Mouse (Mus musculus) MEL (cell line): ENCODE results near the gene Ccz1. TPM values are rescaled to one million over a fixed set of nuclear protein-coding genes. Genes with fewer than 3 reads are reported as not detected.

Experiments
- DNase-seq: peaks from one replicate; pipeline ENCODE4 v3.0.0; 2011; ENCODE audit warnings: low read depth, low spot score
- H3K27ac ChIP-seq: 2 replicates; pipeline ENCODE4 v1.5.1; 2012; ENCODE audit warnings: low read depth, mild to moderate bottlenecking, control low read depth, low read length, moderate library complexity; ENCODE audit not compliant: control insufficient read depth
- H3K27me3 ChIP-seq, 2 experiments: fragments of 150-350 bp in 1 of 2; sonication (generic) in 1 of 2; 2 replicates each; pipeline ENCODE4 v1.6.1; 2012; ENCODE audit warnings: low read length in 2 of 2, mild to moderate bottlenecking in 2 of 2, improper control_type of control experiment in 1 of 2, moderate library complexity in 1 of 2; ENCODE audit not compliant: insufficient read depth in 2 of 2, control insufficient read depth in 1 of 2
- H3K36me3 ChIP-seq, 2 experiments: 2 replicates each; pipeline ENCODE4 v1.6.1; 2012 to 2014; ENCODE audit warnings: low read length in 2 of 2, improper control_type of control experiment in 1 of 2, inconsistent platforms in 1 of 2, mild to moderate bottlenecking in 1 of 2; ENCODE audit not compliant: insufficient read depth in 2 of 2, control insufficient read depth in 1 of 2
- H3K4me1 ChIP-seq, 2 experiments: fragments of 150-350 bp in 1 of 2; sonication (generic) in 1 of 2; 2 replicates each; pipeline ENCODE4 v1.6.1; 2012; ENCODE audit warnings: low read length in 2 of 2, improper control_type of control experiment in 1 of 2, mild to moderate bottlenecking in 1 of 2; ENCODE audit not compliant: insufficient read depth in 2 of 2, control insufficient read depth in 1 of 2
- H3K4me3 ChIP-seq, 2 experiments: fragments of 150-350 bp in 1 of 2; sonication (generic) in 1 of 2; 2 replicates each; pipeline ENCODE4 v1.5.1; 2012; ENCODE audit warnings: low read depth in 2 of 2, low read length in 2 of 2, mild to moderate bottlenecking in 2 of 2, moderate library complexity in 2 of 2, control low read depth in 1 of 2, improper control_type of control experiment in 1 of 2; ENCODE audit not compliant: control insufficient read depth in 1 of 2, insufficient read depth in 1 of 2
- H3K79me2 ChIP-seq: 2 replicates; pipeline ENCODE4 v1.6.1; 2012; ENCODE audit warnings: mild to moderate bottlenecking, low read length, moderate library complexity; ENCODE audit not compliant: control insufficient read depth, poor library complexity, insufficient read depth
- H3K9ac ChIP-seq: 2 replicates; pipeline ENCODE4 v1.6.1; 2012; ENCODE audit warnings: low read depth, mild to moderate bottlenecking, control low read depth, low read length, moderate library complexity; ENCODE audit not compliant: control insufficient read depth, poor library complexity, severe bottlenecking
- H3K9me3 ChIP-seq: fragments of 150-350 bp; sonication (generic); replicated peaks from 2 replicates; pipeline ENCODE4 v1.6.1; 2012; ENCODE audit warnings: mild to moderate bottlenecking, low read length, improper control_type of control experiment, moderate library complexity; ENCODE audit not compliant: insufficient read depth
- CHD1 ChIP-seq: IDR thresholded peaks from 2 replicates; pipeline ENCODE4 v1.6.1; 2012; ENCODE audit warnings: low read depth, mild to moderate bottlenecking, inconsistent platforms, low read length, improper control_type of control experiment
- CTCF ChIP-seq, 3 experiments: IDR thresholded peaks in 2 of 3; conservative IDR thresholded peaks in 1 of 3; 2 replicates each; pipeline ENCODE4 v1.5.1; 2011 to 2012; ENCODE audit warnings: low read length in 3 of 3, low read depth in 2 of 3, mild to moderate bottlenecking in 2 of 3, improper control_type of control experiment in 1 of 3, inconsistent platforms in 1 of 3, mixed read lengths in 1 of 3, moderate library complexity in 1 of 3; ENCODE audit not compliant: control insufficient read depth in 1 of 3, insufficient read depth in 1 of 3, poor library complexity in 1 of 3, severe bottlenecking in 1 of 3
- EP300 ChIP-seq, 2 experiments: IDR thresholded peaks; 2 replicates each; pipeline ENCODE4 v1.6.1; 2011; ENCODE audit warnings: improper control_type of control experiment in 2 of 2, low read length in 2 of 2, low read depth in 1 of 2, mild to moderate bottlenecking in 1 of 2
- HCFC1 ChIP-seq: IDR thresholded peaks from 2 replicates; pipeline ENCODE4 v1.6.1; 2012; ENCODE audit warnings: low read depth, mild to moderate bottlenecking, inconsistent platforms, low read length, improper control_type of control experiment, moderate library complexity
- MXI1 ChIP-seq: IDR thresholded peaks from 2 replicates; pipeline ENCODE4 v1.6.1; 2011; ENCODE audit warnings: mild to moderate bottlenecking, low read depth, low read length, improper control_type of control experiment
- MYC ChIP-seq: IDR thresholded peaks from 2 replicates; pipeline ENCODE4 v1.6.1; 2011; ENCODE audit warnings: low read depth, mild to moderate bottlenecking, low read length, improper control_type of control experiment, moderate library complexity
- POLR2AphosphoS5 ChIP-seq: IDR thresholded peaks from 2 replicates; pipeline ENCODE4 v1.6.1; 2012; ENCODE audit warnings: low read depth, borderline replicate concordance, mild to moderate bottlenecking, inconsistent platforms, low read length, moderate library complexity, mixed read lengths
- RAD21 ChIP-seq: IDR thresholded peaks from 2 replicates; pipeline ENCODE4 v1.6.1; 2011; ENCODE audit warnings: mild to moderate bottlenecking, low read depth, low read length, improper control_type of control experiment
- RCOR1 ChIP-seq: IDR thresholded peaks from 2 replicates; pipeline ENCODE4 v1.6.1; 2012; ENCODE audit warnings: low read depth, mild to moderate bottlenecking, inconsistent platforms, low read length, improper control_type of control experiment
- SMC3 ChIP-seq: IDR thresholded peaks from 2 replicates; pipeline ENCODE4 v1.6.1; 2011; ENCODE audit warnings: low read depth, low read length, improper control_type of control experiment
- TAL1 ChIP-seq: IDR thresholded peaks from 2 replicates; pipeline ENCODE4 v1.6.1; 2012; ENCODE audit warnings: mild to moderate bottlenecking, inconsistent platforms, low read length, moderate library complexity, mixed read lengths
- TBP ChIP-seq: IDR thresholded peaks from 2 replicates; pipeline ENCODE4 v1.8.0; 2011; ENCODE audit warnings: low read depth, low read length, improper control_type of control experiment
- USF1 ChIP-seq: IDR thresholded peaks from 2 replicates; pipeline ENCODE4 v1.6.1; 2014; ENCODE audit warnings: low read depth, mild to moderate bottlenecking, inconsistent platforms, low read length, improper control_type of control experiment, moderate library complexity
- ZMIZ1 ChIP-seq: IDR thresholded peaks from 2 replicates; pipeline ENCODE4 v1.6.1; 2012; ENCODE audit warnings: low read depth, mild to moderate bottlenecking, inconsistent platforms, low read length, improper control_type of control experiment, moderate library complexity
- ZNF384 ChIP-seq: IDR thresholded peaks from 2 replicates; pipeline ENCODE4 v1.6.1; 2012; ENCODE audit warnings: low read depth, mild to moderate bottlenecking, inconsistent platforms, low read length, improper control_type of control experiment
- polyA plus RNA-seq, 2 experiments: library from polyadenylated mRNA; stranded (reverse) in 1 of 2; unstranded in 1 of 2; fragments of >175 nt in 1 of 2; fragments of >200 nt in 1 of 2; gene quantifications; 2 replicates each; pipeline versions ENCODE4 v1.2.1 to v1.2.4; 2012; ENCODE audit warnings: low replicate concordance in 2 of 2, low read depth in 1 of 2; ENCODE audit not compliant: insufficient read length in 2 of 2, insufficient read depth in 1 of 2, missing spikeins in 1 of 2
- total RNA-seq: library from RNA; depleted of rRNA; stranded (reverse); fragments of 300-350 nt; gene quantifications from 2 replicates; pipeline ENCODE4 v1.2.3, GENCODE M21; 2012

The Ccz1 gene
- total and polyA plus RNA-seq, 3 experiments: 56.0 to 166 (median 58.0) TPM

DNA sequence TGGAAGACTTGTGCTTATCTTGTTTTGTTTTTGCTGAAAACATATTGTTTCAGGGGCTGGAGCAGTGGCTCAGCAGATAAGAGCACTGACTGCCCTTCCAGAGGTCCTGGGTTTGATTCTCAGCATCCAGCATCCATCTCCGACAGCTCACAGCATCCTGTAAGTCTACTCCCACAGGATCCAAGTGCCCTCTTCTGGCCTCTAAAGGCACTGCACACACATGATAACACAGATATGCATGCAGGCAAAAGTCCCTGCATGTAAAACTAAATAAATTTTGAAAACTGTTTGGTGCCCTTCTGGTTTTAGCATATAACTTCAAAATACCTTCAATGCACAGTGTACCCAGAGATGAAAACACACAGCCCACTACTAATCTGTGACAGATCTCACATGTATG is 15.3 kb downstream of the Ccz1 start (continued):
- TF ChIP-seq ZMIZ1: no peak

DNA sequence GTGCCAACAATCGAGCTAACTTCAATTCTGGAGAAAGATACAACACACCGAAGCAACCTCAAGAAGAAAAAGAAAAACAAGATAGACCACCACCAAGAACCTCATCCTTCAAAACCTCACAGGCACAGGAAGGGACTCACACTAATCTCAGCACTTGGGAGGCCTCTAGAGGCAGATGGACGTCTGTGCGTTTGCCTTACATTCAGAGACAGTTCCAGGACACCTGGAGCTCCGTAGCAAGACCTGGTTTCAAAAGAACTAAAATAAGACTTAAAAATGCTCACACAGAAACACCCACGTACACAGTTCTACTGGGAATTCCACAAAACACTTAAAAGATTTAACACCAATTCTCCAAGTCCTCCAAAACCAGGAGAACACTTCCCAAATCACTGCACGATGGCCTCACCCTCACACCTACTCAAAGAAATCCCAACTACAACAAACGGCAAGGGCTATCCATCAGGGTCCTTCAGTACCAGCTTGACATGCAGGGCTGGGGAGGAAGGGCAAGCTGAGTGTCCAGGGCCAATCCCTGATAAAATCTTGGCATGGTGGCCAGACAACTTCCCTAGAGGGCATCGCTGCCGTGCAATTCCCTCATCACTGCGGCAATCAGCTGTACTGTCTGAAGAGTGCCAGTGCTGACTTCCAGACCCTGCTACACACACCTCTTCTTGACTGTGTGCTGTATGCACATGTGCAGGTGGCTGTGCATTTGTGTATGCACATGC is 19.9 kb downstream of the Ccz1 start:
- Histone ChIP-seq H3K79me2 (no peaks in the 10 kb centered on the region), H3K27me3 (no peaks in the 10 kb centered on the region), H3K9me3 (no peaks in the 10 kb centered on the region), H3K27ac (no peak overlapping the region), H3K4me1 (peaks cover 5 to 6% of the 10 kb centered on the region in 2 experiments; a peak in 3 of 4 replicates), H3K4me3 (no peak overlapping the region), H3K36me3 (peaks cover 7 to 12% of the 10 kb centered on the region in 2 experiments), H3K9ac (no peak overlapping the region)
- no peak for DNase-seq
- TF ChIP-seq CTCF (IDR thresholded peaks at IDR 0.05 in 2 of 3, conservative IDR thresholded peaks at IDR 0.05 in 1 of 3; ENCODE audit: control insufficient read depth in 1 of 3, insufficient read depth in 1 of 3, low read depth in 2 of 3, low read length in 3 of 3, poor library complexity in 1 of 3, severe bottlenecking in 1 of 3) (peak in 2 of 3 experiments; percentile 4 to 12; a peak in 1 of 6 replicates), HCFC1 (no peak)

DNA sequence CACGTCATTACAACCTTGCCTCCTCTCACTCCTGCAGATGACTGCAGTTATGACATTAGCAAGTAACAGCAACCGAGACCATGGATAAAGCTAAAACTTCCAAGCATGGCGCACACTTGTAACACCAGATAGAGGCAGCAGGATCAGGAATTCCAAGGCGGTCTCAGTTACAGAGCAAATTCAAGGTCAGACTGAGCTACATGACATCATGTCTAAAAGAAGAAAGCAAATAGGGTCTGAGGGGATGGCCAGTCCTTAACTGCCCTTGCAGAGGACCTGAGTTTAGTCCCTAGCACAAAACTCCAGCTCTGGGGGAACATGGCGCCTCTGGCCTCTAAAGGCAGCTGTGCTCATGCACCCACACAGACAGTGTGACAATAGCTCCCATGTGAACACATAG is 20.8 kb downstream of the Ccz1 start:
- DNase-seq: no peak
- H3K9ac ChIP-seq: no peak overlapping the region
- H3K4me1 ChIP-seq: peaks cover 5 to 7% of the 10 kb centered on the region in 2 experiments; a peak in 3 of 4 replicates
- H3K4me3 ChIP-seq: no peak overlapping the region
- H3K79me2 ChIP-seq: no peaks in the 10 kb centered on the region
- H3K27ac ChIP-seq: no peak overlapping the region
- peaks cover 8 to 12% of the 10 kb centered on the region in 2 experiments for H3K36me3 ChIP-seq
- no peaks in the 10 kb centered on the region for H3K27me3 ChIP-seq
- TF ChIP-seq CHD1: no peak
- no peak for TF ChIP-seq ZNF384
- TF ChIP-seq POLR2AphosphoS5: no peak
- no peak for TF ChIP-seq MYC
- no peak for TF ChIP-seq USF1
- TF ChIP-seq TAL1: no peak
- no peak for TF ChIP-seq SMC3
- no peak for TF ChIP-seq RCOR1
- TF ChIP-seq TBP: no peak
- TF ChIP-seq RAD21: no peak
- TF ChIP-seq EP300 (IDR thresholded peaks at IDR 0.05; ENCODE audit: low read depth in 1 of 2, low read length in 2 of 2): no peak
- no peak for TF ChIP-seq MXI1
- no peaks in the 10 kb centered on the region for H3K9me3 ChIP-seq
